Mouse (Mus musculus): ENCODE measurements around the gene Rnf215. TPM values are rescaled to one million over a fixed set of nuclear protein-coding genes. Genes with fewer than 3 reads are reported as not detected.
A peak's percentile ranks its signal among the peaks of the same experiment; 100 is the strongest.
"Not testable (repeated sequence)": the region's sequence is repeated elsewhere in the genome, so short reads cannot be mapped to it uniquely, and the experiment has no call there.

Rnf215 gene
- 10 to 100 TPM; 24.7 to 24.9 TPM for total RNA-seq (2021)
- long read RNA-seq, experiment 1, transcript Rnf215-201 (9 exons, 1,874 nt) = major isoform, 31 of 56 reads
- long read RNA-seq, experiment 1, partial matches to known transcripts = 3 of 56 reads
- long read RNA-seq, experiment 1, other reads (novel, unspliced or antisense) = 22 of 56 reads
- long read RNA-seq, experiment 2, transcript Rnf215-201 (9 exons, 1,874 nt) = major isoform, 9 of 17 reads
- long read RNA-seq, experiment 2, partial matches to known transcripts = 1 of 17 reads
- long read RNA-seq, experiment 2, other reads (novel, unspliced or antisense) = 7 of 17 reads

DNA sequence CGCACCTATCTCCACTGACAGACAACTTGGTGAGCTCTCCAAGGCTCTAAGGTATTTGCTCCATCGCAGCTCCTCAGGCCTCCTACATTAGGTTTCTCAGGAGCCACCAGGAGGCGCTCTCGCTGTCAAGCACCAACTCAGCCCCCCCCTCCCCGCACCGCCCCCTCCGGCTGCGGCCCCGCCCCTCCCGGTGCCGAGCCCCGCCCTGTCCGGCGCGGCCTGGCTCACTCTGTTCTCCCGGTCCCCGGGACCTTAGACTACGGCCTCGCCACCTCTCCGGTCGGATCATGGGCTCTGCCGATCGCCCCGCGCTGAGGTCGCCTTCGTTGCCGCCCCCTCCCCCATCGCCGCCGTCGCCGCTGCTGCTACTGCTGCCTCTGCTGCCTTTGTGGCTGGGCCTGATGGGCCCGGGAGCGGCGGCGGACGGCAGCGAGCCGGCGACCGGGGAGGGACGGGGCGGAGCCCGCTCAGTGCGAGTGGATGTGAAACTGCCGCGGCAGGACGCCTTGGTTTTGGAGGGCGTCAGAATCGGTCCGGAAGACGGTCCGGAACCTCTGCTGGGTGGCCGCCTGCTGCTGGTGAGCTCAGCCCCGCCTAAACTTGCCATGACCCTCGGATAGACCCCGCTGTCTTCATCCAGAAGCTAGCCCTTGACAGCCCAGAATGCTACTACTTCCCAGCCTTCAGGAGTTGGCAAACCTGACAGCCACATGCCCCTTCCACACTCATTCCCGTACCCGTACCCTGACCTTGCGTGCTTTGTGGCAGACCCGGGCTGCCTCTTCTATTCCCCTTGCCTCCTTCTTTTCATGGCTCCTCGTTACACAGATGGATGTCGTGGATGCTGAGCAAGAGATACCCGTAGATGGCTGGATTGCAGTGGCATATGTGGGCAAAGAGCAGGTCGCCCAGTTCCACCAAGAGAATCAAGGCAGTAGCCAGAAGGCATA, at the start of gene Rnf215:
TSS of gene Rnf215 (plus strand) at position 217 of the 950 bp plus-strand sequence.
- peak; percentile 91 to 96 for DNase-seq

DNA sequence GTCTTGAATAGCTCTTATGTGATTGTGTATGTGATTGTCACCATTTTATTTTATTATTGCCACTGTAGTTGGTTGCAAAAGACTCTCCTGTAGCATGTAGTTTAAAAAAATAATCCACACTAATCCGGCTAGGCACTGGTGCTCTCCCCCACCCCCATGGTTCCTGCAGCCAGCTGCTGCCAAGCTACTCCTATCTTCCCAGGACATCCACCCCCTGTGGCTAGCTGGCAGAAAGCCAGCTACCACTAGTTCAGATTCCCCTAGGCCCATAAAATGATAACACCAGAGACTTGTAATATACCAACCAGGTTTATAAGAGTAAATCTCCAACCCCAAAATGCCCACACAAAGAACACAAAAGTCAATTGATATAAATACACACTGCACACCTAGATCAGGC, 48.8 kb upstream of the Rnf215 start:
- no peak for DNase-seq

DNA sequence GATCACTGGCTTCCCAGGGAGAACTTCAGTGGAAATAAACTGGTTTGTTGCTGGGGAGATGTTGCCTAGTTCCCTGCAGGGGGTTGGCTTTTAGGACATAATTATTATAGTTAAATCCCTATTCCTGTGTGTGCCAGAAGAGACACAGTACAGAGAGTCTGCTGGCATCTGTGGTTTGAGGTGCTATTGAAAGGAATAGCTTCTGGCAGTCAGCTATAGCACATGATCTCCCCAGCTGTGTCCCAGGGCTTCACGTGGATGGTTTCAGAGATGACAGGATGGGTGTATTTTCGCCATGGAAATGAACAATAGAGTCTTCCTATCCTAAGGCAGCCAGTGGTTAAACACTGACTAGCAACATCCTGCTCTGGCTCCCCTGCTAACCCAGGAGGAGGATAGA, 47.7 kb upstream of the Rnf215 start:
- DNase-seq = no peak

DNA sequence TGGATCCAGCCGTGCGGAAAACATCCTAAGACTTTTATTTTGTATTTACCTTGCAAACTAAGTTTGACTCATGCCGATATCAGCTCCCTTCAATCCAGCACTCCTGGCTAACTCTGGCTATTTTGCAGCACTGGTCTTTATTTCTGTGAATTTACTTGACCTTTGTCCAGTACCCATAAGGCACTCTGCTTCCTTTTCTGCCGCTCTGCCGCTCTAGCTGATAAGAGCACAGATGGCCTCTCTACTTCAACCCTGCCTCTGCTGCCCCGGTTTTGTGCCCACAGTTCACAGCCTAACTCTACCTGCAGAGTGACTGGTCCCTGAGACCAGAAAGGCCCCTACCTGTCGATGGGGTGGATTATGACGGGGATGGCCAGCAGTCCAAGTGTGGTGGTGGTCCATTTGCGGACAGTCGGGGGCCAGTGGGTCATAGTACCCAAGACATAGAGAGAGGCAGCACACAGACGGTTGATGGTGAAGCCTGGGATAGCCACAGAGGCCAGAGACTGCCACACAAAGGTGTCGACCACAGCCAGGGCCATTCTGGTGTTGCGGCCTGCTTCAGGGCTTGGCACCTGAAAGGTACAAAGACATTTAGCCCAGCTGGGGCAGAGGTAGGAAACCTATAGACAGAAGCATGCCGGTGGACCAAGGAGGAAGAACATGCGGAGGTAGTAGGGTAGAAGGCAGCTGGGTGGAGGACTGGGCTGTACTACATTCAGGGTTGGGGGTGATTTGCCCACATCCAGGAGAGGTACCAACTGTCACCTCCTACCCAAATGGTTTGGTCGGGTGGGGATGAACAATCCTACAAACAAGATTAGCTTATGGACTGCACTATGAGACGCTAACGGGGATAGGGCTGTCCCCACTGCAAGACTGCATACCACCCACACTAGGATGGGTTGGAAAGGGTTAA, 41.3 kb upstream of the Rnf215 start:
- no peak for DNase-seq

DNA sequence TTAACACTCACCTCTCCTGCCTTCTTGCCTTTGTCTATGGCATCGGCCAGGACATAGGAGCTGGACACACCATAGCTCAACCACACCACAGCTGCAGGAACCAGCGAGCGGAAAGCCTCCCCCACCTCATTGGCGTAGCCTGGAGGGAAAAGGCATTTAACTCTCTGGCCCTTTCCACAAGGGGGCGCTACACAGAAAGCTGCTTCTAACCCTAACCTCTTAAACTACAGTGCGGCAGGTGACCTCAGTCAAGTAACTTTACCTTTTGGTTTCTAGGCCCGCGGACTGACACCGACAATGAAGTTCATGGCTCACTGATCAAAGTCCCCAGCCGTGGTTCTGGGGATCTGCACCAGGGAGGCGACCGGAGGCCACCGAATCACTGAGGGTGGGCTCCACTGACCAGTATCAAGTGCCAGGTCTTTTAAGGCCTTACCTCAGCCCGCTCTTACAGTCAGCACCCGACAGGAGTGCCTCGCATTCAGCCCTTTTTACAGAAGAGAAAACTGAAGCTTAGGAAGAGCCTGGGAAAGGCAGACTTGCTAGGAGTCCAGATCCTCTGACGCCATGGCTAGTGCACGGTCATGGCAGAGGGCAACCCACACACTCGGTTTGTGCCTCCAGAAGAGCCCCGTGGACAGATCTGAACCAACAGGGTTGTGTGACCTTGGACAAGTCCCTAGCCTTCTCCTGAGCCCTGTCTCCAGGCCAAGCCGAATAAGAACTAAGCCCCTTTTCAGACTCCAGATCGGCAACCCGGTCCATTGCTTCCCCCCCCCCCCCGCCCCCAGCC, 40.4 kb upstream of the Rnf215 start:
- peak; percentile 76 to 84 for DNase-seq

DNA sequence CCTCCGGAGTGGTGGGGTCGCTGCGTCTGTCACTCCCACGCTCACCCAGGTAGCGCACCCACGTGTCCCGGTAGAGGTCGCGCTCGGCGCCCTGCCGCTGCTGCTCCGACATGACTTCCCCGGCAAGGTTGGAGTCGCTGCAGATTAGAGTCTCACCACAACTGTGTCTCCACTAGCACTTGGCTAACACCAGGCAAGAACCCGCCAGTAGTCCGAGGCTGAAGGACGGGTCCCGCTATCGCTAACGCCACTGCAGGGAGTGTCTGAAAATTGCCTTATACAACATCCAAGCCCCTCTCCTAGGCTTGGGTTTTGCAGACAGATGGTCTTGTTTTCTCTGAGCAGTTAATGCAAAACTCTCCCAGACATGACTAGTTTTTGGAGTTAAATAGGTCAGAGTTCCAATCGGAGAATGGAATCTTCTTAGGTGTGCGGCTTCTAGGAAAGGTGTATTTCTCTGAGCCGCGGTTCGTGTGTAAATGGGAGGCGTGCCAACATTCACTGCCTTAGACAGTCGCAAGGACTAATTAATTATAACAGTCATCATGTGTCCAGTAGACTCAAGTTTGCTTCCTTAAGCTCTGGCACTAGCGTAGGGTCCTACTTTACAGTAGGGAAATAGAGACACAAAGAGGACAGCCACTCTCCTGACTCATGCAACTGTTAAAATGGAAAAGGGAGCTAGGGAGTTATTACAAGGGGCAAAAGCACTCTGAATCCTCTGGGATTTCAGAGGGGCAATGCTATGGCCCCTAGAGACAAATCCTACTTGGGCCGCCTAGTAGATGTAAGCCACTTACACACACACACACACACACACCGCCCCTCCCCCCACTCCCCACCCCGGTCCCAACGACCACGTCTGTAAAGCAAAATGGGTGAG, 39.6 kb upstream of the Rnf215 start, which contains the start of gene Mtfp1:
TSS of gene Mtfp1 (minus strand) at position 275 of the 883 bp plus-strand sequence.
- DNase-seq = peak; percentile 71 to 72

DNA sequence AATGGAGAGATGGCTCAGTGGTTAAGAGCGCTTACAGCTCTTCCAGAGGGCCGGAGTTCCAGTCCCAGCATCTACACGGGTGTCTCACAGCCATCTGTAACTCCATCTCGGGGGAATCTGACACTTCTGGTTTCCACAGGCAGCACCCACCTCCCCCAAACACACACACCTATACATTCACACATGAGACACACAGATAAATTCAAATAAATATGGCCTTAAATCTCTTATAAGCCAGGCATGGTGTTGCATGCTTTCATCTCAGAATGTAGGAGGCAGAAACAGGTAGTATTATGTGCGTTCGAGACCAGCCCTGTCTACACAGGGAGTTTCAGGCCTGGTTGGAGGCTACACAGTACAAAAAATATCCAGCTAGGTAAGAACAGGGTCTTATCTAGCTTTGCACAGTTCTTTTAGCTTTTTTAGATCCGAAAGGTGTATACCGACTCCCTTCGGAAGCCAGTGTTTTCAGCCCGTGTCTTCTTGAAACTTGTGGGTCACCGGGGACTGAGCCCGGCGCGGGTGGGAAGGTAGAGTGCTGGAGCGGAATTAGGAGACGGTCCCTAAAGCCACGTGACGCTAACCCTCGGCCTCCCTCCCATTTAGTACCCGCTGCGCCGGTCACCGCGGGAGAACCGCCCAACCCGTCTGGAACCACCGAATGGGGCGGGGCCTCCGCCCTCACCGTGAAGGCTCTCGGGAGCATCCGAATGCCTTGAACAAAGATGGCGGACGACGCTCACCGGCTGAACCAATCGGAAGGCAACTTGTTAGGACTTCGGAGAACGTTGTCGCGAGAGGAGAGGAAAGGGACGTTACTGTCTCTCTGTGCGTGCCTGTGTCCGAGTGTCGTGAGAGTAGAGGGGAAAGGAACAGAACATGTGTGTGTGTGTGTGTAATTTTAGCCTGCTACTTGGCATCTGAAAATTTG, 38.7 kb upstream of the Rnf215 start:
- DNase-seq = peak; percentile 99

DNA sequence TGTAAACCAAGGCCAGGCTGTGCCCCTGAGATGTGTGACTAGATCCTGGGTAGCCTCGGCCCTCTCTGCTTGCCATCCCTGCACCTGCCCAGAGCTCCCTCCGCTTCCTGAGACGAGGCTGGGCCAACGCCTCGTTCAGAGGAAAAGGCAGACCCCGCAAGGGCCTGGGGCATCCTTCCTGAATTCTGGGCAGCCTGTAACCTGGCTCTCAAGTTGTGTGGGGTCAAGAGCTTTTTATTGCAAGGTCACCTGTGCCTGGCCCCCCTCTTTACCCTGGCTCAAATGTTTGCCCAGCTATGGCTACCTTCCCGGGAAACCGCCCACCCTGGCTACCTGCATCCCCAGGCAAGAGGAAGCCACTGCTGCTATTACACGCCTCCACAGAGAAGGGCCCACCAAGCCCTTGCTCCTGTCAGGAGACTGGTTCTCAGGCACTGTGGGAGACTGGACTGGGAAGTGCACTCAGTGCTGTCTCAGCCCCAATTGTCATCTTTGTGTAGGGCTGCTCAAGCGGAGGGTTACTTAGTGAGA, 37.8 kb upstream of the Rnf215 start:
- DNase-seq = peak; percentile 26 to 28

DNA sequence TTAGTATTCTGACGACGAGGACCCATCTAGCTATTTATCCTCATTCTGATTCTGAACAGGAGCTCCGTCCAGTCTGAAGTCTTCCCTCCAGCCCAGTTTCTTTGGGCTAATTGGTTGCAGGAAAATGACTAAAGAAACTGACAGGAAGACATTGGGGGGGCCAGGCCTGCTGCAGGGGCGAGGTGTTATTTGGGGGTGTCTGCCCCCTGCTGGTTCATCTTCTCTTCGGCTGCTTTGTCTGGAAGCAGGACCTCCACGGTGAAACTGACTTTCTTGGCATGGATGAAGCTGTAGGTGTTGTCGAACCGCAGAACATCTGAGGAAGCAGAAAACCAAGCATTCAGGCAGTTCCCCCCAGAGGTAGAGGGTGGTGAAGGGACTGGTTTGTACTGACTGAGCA, 36.9 kb upstream of the Rnf215 start:
- DNase-seq = no peak

DNA sequence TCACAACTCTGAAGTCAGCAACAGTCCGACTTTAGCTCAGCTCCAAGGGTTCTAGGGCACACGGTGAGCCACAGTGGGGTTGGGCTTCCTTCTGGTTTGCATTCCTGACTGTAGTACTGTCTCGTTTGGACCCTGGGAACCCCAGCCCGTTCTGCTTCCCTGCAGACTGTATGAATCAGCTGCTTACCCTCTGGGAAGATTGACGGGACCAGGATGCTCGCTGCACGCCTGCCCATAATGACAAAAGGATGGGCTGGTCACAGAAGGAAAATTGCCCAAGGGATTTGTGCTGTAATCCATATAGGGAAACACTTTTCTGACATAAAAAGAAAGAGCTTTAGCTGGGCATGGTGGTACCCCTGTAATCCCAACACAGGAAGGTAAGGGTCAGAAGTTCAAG, 36.2 kb upstream of the Rnf215 start:
- no peak for DNase-seq

DNA sequence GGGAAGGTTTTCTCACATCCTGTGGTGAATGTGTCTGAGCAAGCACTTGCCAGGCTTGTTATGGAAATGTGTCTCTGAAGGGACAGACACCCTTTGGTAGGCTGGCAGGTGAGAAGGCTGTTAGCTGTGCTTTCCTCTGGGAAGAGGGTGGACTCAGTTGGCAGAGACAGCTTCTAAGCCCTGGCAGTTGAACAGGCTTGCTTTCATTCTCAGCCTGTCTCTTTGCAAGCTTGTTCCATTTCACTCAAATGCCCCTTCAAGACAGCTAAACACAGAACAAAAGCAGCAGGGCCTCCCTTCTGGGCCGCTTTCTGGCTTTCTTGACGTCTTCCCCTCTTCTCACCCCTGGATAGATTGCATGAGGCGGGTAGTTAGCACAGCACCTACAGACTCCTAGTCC, 35.6 kb upstream of the Rnf215 start:
- no peak for DNase-seq

DNA sequence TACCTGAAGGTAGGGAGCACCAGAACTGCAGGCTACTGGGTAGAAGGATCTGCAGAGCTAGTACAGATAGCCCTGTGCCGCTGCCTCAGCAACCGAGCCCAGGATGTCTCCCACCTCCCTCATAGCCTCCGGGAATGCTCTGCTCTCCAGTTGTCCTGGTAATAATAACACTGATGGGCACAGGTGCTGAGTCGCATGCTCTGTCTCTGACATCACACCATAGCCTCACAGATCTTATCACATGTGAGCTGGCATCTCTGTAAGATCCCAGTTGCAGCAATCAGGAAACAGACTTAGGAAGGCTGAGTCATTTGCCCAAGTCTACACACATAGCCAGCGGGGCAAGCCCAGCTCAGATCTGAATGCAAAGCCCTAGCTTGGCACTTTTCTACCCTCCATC, 33.2 kb upstream of the Rnf215 start:
- no peak for DNase-seq

DNA sequence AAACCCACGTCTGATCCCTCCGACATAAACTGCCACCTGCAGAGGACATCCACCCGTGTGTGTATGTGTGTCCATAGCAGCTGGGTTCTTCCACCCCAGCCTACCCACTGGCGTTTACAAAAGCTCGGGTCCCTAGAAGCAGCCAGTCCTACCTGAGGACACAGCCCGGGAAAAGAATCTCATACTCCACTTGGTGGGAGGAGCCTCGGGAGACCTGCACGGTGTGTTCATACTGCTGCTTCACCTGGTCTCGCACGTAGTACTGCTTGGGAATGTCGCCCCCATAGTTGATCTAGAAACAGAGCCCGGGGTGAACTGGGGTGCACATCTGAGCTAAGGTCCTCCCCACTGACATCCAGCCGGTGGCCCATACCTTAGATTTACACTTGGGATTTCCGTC, 31.5 kb upstream of the Rnf215 start:
- DNase-seq = no peak

DNA sequence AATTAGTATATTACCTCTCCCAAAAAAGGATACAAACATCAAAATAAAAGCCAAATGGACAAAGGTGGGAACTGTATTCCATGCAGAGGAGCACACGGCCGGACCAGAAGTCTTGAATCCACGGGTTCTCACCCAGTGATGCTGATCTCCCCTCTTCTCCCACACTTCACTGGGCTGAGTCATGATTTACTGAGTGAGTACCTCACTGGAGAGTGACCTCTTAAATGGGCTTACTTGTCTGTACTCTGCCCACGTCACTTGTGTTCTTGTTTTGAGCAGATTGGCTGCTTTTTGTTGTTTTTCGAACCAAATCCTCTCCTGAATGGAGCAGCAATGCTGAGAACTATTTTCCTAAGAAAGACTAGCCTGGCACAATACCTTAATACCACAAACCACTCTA, 30.0 kb upstream of the Rnf215 start:
- no peak for DNase-seq

DNA sequence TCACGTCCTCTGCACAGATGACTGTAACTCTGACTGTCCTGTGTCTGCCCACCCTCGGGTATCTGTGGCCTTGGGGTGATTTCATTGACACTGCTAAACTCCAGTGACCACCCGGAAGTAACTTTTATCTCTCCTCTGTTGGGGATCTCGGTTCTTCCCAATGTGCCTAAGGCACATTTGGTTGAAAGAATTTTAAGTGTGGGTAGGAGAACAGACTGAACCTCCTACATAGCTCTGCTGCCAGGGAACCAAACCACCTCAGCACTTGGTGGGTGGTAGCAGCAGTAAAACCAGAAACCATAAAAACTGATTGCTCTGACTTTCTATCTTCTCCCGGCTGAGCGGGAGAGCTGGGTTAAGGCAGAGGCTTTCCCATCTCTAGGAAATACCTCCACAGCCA, 29.6 kb upstream of the Rnf215 start:
- DNase-seq = no peak

DNA sequence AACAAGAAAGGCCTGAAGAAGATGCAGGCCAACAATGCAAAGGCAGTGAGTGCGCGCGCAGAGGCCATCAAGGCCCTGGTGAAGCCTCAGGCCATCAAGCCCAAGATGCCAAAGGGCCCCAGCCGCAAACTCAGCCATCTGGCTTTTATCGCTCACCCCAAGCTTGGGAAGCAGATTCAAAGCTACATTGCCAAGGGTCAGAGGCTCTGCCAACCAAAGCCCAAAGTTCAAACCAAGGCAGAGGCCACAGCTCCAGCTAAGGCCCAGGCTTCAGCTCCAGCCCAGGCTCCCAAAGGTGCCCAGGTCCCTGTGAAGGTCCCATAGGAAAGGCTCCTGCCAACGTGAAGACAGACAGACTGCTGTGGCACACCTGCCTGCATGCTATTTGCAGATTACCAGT, 27.1 kb upstream of the Rnf215 start:
- DNase-seq = not testable (repeated sequence)

DNA sequence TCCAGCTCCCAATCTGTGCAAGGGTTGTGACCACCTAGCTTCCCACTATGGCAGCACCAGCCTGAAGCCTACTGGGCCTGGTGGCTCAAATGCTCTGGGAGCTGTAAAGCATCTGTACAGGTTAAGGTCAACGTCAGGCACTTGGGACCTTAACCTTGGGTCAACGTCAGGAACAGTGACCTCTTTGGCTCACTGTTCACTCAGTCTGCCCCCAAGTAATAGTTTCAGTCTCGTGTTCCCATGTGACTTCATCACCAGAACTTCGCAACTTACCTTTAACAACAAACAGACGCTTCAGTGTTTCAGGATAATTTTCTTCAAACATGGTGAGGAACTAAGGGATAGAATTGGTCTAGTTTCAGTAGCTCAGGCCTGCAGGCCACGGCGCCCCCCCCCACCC, 26.3 kb upstream of the Rnf215 start:
- no peak for DNase-seq

DNA sequence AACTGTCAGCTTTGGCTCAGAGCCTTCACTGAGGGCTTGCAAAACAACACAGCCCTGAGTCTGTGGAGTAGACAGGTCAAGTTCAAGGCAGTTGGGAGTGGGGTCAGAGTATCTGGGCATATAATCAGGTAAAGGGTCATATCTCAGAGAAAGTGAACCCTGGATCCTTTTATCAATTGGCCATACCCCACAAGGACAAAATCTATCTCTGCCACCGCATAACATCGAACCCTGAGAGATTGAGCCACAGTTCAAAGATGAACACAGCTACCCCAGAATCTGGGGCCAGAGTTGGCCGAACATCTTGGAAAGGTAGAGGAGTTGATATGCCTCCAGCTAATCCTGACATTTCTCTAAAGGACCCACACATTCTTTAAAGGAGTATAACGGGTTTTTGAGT, 23.0 kb upstream of the Rnf215 start:
- DNase-seq = no peak

DNA sequence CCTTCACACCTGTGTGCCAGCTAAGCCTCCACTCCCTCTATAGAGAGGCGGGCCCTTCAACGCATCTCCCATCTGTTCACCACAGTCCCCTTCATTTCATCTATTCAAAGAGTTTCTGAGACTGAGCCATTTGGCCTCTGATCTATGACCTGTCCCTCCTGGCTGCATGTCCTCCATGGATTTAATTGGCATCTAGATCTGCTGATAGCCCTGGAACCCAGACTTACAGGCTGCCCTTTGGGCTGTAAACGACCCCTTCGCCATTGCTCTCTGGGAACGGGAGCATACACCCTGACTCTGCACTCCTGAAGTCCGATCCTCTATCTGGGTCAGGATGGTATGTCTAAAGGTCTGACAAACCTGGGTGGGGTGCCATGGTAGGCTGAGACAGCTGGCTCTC, 22.1 kb upstream of the Rnf215 start:
- no peak for DNase-seq

All from adrenal gland, postnatal 36 days (tissue).